Mouse (Mus musculus) forebrain, embryonic 14.5 days (tissue): ENCODE results near the gene Dhfr. TPM values are rescaled to one million over a fixed set of nuclear protein-coding genes. Genes with fewer than 3 reads are reported as not detected.

ENCODE experiments used
- polyA plus RNA-seq: library from polyadenylated mRNA; unstranded; fragments of >200 nt; fragmentation: Nextera tagmentation; extraction: Ambion mirVana; gene quantifications from 2 replicates; pipeline ENCODE4 v1.2.1, GENCODE M21; 2014

Gene Dhfr
- polyA plus RNA-seq, 1 experiment from 2014 or later = 10.8 TPM

Other genes with a start within 250 kb of the Dhfr start
- 1.5 and 2.0 TPM in 2 replicates for gene Rasgrf2, start 223.1 kb upstream of the Dhfr start, polyA plus RNA-seq
- gene Gm20379, start 48.7 kb upstream of the Dhfr start, polyA plus RNA-seq = 0.24 and 0.30 TPM in 2 replicates
- gene Msh3, start 277 bp downstream of the Dhfr start, polyA plus RNA-seq = 26.9 and 29.7 TPM in 2 replicates
- gene Ankrd34b, start 71.2 kb downstream of the Dhfr start, polyA plus RNA-seq = 0.22 and 0.74 TPM in 2 replicates
- gene Fam151b, start 129.3 kb downstream of the Dhfr start, polyA plus RNA-seq = 0.32 and 0.34 TPM in 2 replicates
- 9.4 and 10.2 TPM in 2 replicates for gene Zfyve16, start 176.1 kb downstream of the Dhfr start, polyA plus RNA-seq
- not detected in 2 replicates for gene Spz1, start 221.4 kb downstream of the Dhfr start, polyA plus RNA-seq